Mouse (Mus musculus) embryo, embryonic 10.5 days (tissue): ENCODE measurements at regions not wholly inside any gene's neighbourhood (a gene's known extent, or its start where the extent isn't known, plus 50 kb on each side); places are given as distances from the start of the nearest gene placed in this dataset.

Source experiments
- DNase-seq: peaks from one replicate; pipeline ENCODE4 v3.0.0-alpha.2; 2015; ENCODE audit warnings: low spot score

DNA sequence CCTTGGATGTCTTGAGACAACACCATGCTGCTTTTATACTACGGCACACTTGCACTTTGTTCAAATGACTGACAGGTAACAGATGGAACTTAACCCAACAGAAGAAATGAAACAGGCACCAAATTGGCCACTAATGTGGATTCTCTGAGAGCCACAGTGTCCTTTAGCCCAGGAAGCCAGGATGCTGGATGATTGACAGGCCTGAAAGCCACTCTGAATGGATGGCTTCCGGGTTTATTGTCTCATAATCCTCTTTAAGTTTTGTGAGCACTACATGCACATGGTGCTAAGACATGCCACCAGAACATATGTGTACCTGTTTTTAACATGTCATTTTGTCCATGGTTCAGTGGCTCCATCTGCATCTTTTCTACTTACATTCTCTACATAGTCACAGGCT lies 152.7 kb downstream of the Drd1 start:
- DNase-seq = no peak

DNA sequence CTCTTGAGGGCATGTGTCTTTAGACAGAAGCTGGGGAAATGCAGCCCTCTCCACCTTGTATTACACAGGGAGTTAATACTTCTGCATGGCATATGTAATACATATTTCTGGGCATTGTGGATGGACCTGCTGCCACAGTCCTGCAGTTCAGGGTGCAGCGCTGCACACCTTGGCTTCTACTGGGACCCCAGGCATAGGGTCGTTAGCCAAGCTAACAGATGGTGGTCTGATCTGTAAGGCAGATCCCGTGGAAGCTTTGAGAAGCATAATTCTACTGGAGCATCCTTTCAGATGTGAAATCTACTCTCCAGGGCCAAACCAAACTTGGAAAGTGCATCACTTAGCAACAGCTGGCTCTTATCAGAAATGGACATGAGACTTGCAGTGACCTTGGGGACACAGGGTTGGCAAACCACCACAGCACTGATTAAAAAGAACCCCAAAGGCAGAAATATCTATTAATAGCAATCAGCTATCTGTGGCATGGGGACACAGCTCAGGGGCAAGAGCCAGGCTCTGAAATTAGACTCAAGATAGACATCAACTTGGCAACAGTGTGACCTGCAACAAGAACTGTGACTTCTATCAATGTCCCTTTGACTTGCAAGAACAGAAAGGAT lies 155.0 kb downstream of the Drd1 start:
- no peak for DNase-seq

DNA sequence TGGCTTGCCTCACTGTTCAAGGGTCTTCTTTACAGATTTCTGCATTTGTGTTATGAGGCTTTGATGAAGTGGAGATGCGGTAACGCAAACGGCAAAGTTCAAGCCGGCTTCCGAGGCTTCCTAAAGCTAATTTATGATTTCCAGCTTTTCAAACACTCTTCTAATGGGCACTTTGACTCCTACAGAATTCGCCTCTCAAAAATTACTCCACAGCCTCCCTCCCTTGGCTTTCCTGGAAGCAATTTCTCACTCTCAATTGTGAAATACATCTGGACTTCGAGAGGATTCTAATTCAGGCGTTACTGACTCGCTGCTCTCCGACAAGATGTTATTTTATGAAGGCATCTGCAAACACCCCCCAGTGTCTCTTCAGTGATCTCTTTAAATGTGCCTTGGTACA lies 157.2 kb downstream of the Drd1 start:
- DNase-seq = no peak

DNA sequence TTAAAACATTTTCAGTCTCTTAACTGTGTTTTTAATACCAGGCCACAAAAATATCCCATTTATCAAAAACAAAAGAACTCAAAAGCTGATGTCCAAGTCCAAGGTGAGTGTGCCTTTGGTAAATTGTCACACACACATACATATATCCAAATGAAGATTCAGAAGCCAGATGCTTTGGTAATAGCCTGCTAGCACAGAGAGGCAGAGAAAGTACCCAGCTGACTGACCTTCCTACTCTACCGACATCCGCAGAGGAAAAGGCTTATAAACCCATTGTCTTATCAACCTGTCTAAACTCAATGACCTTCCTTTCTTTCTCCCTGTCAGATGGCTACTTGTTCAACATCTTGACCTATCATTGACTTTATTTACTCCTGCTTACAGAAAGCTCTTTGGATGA lies 158.3 kb downstream of the Drd1 start:
- DNase-seq = no peak

DNA sequence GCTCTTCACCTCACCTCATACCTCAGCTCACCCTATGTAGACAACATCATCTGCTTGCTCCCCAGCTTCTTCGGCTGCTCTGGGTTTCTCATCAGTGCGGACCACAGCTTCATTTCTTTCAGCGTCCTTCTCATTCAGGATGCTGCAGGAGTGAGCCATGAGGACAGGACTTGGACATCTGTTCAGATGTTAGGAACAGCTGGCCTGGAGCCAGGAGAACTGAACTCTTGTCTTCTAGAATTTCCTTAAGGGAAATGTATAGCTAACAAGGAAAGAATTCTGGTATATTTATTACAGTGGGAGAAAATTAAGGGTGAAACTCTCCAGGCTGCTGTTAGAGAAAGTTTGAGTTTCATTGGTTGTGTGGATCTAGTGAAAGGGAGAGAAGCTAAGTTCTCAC lies 167.1 kb downstream of the Drd1 start:
- no peak for DNase-seq

DNA sequence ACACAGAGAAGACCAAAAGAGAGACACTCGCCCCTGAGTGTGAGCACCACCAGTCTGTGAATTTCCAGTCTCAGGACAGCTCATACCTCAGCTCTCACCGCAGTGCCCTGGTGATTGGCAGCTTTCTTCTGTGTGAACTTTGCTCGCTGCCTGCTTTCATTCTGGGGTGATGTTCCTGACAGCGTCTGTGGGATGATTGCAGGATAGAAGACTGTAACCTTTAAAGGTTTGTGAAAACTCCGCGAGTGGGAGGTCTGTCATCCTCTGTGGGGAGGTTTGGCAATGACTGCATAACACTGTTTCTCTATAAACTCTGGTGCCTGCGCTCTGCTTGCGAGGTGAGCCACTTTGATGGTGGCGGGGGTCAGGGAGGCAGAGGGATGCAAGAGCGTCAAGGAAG lies 169.7 kb downstream of the Drd1 start:
- no peak for DNase-seq

DNA sequence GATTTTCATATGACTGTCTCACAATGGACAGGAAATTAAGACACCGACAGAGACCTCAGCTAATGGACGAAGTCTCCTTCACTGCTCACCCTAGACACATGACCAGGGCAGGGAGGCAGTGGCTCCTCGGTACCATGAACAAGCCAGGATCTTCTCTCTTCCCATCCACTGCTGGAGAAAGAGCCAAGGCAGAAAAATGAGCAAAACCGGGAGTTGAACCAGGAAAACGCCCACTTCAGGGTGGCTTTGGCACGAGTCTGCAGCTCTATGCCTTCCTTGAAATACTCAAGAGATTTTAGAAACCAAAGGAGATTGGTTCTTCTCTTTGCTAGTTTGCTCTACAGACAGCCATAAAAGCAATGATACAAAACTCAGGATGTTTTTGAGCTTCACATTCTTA lies 172.3 kb downstream of the Drd1 start:
- DNase-seq = no peak

DNA sequence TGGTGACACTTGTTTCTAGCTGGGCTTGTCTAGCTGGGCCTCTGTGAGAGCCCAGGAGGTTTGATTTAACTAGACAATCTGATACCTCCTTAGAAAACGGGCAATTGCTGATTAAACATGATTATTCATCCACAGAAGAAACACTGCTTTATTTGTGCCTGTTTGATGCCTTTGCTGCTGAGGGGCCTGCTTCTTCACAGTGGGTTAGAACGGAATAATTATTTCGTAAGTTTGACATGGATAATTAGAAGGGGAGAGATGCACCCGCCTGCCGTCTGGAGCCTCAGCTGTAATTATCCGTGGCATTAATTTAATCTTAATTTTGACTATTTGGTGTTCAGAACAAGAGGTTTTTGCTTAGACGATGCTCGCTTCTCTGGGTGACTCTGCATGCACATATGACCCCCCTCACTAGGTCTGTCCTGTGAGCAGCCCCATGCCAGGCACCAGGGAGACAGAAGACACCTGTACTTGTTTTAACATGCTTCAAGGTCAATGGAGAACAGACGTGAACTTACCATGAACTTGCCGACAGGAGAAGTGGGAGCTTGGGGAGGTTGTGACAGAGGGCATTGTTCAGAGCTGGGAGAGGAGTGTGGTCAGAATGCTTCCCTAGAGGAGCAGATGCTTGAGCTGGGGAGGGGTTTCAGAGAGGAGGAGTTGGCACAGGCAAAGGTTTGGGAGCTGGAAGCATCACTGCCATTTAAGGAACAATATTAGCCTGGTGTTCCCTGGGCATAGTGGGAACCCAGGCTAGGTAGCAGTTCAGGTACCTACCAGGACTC lies 174.8 kb downstream of the Drd1 start:
- peak; percentile 34 for DNase-seq

DNA sequence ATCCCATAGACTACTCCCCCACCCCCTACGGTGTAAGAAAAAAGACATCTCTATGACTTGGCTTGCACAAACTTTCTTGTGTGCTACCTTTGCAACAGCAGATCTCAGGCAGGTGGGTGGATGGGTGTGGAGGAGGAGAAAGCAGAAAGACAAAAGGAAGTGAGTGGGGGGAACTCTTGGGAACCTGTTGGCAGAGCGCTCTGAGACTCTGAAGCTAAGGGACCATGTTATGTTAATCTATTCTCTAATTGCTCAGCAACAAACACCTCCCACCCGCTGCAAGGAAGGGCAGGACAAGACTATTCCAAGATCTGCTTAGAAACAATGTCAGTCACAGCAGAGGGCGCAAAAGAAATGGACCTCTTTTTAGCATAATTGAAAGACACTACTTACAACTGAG lies 180.0 kb downstream of the Drd1 start:
- DNase-seq = no peak

DNA sequence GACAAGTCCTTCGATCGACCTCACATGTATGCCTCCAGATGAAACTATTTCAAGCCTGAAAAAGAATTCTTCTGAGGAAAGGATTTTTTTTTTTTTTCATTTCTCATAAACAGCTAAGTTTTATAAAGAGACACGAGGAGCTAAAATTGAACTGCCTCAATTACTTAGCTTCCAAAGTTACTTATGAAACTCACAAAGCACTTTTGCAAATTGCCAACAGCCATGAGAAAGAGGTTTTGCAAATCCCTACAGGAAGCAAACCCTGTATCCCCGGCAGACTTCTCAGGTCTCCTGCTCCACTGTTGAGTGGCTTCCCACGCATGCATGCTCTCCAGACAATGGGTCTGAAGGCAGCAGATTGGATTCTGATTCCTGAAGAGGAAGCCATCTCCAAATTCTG lies 190.2 kb downstream of the Drd1 start:
- no peak for DNase-seq

DNA sequence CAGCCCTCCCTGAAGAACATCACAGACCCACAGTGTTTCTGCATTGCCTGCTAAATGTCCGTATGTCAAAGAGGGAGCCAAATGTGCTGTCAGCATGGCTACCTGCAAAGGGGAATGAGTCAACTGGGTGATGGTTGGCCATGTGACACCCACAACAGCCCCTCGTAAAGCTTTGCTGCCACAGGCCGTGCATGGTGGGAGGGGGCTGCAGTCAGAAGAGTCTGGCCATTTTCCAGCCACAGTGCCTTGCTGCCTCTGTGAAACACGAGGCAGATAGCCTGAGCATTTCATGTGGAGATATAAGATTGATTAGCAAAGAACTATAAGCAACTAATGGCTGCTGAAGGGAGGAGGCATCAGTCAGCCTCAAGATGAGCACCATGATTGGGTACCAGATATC lies 193.2 kb downstream of the Drd1 start:
- peak; percentile 6 for DNase-seq

DNA sequence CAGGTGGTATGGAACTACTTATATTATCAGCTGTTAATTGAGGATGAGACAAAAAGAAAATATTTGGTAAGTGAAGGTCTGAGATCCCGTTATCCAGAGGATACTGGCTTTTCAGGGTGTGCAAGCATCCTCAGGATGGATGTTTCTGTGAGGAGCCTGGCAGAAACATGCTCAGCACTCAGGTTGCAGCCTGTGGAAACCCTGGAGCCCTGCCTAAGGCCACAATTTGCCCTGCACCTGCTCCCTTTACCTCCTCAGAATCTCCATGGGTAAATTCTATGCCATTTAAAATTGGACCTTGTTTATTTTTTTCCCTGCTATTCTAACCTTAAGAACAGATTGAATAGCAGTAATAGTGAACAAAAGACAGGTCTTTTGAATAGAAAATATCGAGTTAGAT lies 201.3 kb downstream of the Drd1 start:
- DNase-seq = no peak

DNA sequence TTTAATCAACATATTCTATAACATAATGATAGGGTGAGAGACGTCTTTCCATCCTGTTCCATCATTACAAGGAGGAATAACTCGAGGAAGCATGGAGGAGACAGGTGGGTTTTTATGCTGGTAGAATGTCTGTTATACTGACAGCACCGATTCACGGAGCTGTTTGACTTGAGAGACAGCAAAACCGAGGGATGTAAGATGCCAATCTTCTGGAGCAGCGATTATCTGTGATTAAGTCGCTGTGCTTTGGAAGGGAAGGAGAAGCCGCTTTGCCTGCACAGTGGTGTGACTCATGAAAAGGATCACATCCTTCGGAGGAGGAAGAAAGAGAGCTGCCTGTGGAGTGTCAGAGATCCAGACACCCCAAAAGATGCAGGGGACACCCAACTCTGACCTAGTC lies 205.4 kb downstream of the Drd1 start:
- DNase-seq = no peak

DNA sequence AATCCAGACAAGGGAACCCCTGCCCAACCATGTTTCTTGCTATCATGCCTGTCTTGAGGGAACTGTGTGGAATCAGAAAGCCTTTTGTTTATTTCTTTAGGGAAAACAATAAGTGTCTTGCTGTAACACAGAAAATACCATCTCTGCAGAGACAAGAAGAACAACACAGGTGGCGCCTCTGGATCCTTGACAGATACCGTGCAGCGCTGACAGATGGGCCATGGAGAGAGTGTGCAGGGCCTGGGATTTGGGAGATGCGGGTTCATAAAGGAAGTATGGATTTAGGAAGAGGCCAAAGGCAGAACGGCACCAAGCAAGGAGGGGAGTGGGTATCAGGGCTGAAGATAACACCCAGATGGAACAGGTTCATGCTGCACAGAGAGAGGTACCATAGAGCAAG lies 209.3 kb downstream of the Drd1 start:
- no peak for DNase-seq

DNA sequence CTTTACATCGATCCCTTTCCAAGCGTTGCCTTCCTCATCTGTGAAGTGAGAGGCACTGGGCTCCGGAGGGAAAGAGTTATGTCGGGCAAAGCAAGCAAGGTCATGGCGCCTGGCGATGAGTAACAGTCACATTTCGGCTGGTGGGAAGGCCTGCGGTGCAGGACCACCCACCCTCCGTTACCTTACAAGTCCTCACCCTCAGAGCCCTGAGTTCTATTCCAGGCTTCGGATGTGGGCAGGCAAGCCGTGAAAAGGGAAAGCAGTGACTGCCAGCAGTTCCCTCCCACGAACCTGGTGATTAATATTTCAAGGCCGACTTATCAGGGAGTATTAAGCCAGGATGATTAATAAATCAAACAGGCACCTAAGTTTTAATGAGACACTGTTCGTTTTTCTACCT lies 209.7 kb downstream of the Drd1 start:
- no peak for DNase-seq

DNA sequence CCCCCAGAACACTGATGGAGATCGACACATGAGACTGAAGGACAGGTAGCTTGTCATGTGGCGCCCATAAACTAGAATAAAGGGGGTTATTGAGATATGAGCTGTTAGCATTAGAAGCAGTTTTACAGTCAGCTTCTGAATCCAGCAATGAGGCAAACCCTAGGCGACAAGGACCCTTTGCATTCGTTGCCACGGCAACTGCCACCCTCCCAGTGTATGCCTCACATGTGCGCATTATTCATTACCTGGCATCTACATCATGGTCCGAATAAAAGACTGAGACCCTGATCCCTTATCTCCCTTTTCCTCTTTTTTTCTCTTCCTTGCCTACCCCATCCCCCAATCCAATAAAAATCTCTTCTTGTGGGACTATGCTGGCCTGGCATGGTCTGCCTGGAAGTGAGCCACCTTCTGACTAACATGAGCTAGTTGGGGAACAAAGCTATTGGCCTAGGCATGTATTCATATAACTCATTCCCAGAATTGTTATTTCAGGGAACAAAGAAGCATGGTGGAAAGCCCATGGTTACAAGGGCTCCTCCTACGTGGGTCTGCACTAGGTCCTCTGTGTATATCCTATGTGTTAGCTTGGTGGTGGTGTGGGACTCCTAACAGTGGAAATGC lies 229.4 kb downstream of the Drd1 start:
- DNase-seq = no peak

DNA sequence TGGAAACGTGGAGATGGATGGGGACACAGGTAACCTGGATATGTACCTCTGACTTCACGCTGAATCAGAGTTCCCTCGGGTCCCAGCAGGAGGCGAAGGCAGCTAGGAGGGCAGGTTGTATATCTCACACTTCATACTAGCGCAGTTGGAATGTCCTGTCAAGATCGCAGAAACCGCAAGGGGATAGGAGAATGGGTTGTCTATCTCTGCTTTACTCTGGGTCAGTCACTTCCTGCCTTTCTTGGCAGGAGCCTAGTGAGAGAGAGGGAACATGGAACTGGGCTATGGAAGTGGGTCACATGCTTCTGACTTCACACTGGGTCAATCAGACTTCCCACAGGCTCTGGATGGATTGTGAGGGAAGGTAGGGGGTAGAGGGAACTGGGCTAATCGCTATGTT lies 233.4 kb downstream of the Drd1 start:
- DNase-seq = no peak

DNA sequence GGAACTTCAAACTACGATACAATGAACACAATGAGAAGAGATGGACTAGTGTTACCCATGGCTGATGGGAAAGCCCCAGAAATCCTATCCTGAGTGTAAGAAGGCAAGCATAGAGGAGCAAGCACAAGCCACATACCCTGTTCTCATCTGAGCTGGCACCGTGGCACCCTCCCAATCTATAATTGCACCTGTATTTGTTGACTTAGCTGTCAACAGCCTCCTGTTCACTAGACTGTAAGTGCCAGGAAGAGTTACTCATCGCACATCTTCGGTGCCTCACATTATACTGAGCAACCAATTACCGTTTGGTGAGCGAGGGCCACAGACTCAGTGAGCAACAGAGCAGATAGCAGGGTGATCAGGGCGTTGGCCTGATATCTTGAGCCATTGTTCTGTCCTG lies 239.9 kb downstream of the Drd1 start:
- no peak for DNase-seq

DNA sequence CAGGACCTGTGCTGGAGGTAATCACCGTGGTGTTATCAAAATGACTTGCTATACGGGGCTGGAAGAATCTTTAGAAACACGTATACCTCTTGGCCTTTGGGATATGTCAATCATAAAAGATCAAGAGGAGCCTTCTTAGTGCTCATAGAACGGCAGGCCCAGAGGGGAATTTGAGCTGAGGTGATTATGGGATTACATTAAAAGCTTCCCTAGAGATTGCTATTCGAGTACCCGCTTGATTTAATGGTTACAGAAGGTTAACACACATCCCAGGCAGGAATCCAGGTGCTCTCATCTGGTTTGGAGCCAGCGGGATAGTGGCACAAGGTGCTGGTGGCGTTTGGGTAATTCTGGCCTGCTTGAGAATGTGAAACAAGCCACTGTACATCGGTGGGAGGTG lies 241.4 kb downstream of the Drd1 start:
- DNase-seq = no peak

DNA sequence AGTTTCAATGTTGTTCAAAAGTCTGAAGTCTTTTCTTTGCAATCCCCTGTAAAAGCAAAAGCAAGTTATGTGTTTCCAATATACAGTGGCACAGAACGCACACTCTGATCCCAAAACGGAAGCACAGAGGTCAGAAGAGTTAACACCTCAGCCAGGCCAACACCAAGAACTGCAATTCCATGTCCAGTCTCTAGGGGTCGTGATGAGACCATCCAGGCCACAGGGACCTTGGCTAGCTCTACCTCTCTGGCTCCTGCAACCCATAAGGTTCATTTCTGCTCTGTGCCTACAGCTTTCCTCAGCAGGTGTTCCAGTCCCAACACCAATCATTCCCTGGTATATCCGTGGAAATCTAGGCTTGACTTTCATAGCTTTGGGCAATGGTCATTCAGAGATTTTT lies 243.6 kb downstream of the Drd1 start:
- peak; percentile 76 for DNase-seq

DNA sequence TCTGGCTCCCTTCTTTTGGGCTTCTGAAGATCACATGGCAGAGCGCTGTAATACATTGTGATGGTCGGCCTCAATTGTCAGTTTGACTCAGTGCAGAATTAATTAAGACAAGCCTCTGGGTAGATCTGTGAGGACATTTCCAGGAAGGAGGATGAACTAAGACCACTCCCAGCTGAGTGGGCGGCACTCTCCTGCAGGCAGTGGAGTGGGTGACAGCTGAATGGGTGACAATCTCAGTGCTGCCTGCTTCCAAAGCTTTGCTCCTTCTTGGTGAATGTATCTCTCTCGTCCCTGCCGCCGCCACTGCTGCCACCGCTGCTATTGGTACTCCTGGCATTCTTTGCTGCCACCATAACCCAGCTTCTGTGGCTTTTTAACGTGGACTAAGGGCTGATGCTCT lies 244.4 kb downstream of the Drd1 start:
- no peak for DNase-seq

DNA sequence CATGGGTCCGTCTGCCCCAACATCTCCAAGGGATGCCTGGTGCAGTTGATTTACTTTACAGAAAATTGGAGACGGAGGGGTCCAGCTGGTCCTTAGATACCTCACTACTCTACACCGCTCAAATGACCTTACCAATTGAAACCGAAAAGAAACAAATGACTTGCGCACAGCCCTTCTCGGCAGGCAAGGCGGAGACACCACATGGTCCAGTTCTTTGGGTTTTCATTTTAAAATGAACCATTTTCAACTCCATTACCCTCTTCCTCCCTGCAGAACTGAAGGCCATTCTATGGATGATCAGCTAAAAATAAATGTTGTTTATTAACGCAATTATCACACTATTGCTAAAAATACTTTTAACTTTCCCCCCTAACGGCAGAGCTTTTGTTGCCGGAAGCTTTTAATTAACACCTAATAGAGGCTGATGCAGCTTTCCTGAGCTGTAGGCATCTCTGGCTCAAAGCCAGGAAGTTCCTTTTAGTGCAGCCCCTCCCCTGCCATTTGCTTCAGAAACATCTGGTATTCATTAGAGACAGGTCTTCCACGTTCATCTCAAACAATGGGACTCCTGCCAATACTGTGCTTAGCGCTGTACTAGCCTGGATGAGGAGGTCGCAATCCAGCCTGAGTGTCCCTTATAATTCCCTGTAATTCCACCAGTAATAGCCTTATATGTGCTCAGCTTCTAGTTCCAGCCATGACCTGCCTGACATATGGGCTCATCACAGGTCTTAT lies 247.5 kb downstream of the Drd1 start:
- peak; percentile 75 for DNase-seq

DNA sequence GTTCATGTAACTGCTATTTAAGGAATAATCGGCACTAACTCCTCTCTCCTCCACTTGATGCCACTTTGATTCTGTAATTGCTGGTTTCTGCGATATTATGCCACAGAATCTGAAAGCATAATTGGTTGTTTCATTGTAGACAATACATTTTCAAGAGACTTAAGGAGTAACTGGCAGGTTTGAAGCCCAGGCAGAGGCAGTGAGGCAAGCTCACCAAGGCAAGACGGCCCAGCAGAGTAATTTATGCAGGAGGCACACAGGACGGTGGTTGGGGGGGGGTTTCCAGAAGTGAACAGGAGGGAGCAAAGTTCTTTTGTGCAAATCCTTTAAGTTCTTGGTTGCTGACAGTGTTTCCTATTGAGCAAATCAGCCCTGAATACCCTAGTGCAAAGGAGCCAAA lies 249.6 kb downstream of the Drd1 start:
- DNase-seq = no peak
